Mouse (Mus musculus): ENCODE measurements around the gene Gpr3. TPM values are rescaled to one million over a fixed set of nuclear protein-coding genes. Genes with fewer than 3 reads are reported as not detected.
A peak's percentile ranks its signal among the peaks of the same experiment; 100 is the strongest.

The Gpr3 gene
- polyA plus RNA-seq, 1 experiment = not detected

DNA sequence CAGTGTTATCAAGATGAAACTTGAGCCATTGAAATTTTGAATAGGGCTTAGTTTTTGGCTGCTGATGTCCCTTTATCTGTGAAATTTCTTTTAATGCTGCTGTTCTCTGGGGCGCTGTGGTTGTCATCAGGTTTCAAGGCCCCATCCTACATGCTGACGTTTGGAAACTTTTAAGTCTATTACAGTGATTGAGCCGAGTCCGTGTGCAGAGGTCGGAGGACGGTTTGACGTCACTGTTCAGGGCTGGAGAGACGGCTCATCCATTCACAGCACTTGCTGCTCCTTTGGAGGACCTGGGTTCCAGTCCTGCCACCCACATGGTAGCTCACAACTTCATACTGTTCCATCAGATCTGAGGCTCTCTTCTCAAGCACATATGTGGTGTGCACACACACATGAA is 52.1 kb downstream of the Gpr3 start:
- H3K4me1 ChIP-seq (ENCODE audit: control insufficient read depth, insufficient read depth, low read length) = peaks cover 56% of the 10 kb centered on the region
- peak overlapping the region; percentile 56 for H3K27ac ChIP-seq (ENCODE audit: insufficient read depth, low read depth, low read length)
- no peak overlapping the region for H3K4me3 ChIP-seq (ENCODE audit: insufficient read depth, low read length)
- TF ChIP-seq CTCF (IDR thresholded peaks at IDR 0.05; ENCODE audit: low read depth, low read length) (no peak), POLR2A (IDR thresholded peaks at IDR 0.05; ENCODE audit: borderline replicate concordance, low read depth, low read length) (no peak)

- Histone ChIP-seq H3K27ac (ENCODE audit: insufficient read depth, low read depth, low read length) (peak overlapping the region; percentile 87), H3K4me3 (ENCODE audit: insufficient read depth, low read length) (peak overlapping the region; percentile 16; the same call in 1 of the 2 replicates), H3K4me1 (ENCODE audit: control insufficient read depth, insufficient read depth, low read length) (peaks cover 59% of the 10 kb centered on the region)
- TF ChIP-seq POLR2A (IDR thresholded peaks at IDR 0.05; ENCODE audit: borderline replicate concordance, low read depth, low read length) (no peak), CTCF (IDR thresholded peaks at IDR 0.05; ENCODE audit: low read depth, low read length) (no peak)
Observed at GRCm38 (mm10) chr4:133159646-133160045, 52.7 kb downstream of the Gpr3 start.

Other genes starting within 250 kb of the Gpr3 start
- 24.3 and 26.0 TPM in 2 replicates for gene Fgr, start 238.4 kb downstream of the Gpr3 start, polyA plus RNA-seq (2012; ENCODE audit: insufficient read depth, insufficient read length, missing spikeins)
- 5.5 and 8.7 TPM in 2 replicates for gene Ahdc1, start 201.3 kb downstream of the Gpr3 start, polyA plus RNA-seq (2012; ENCODE audit: insufficient read depth, insufficient read length, missing spikeins)
- 133 and 150 TPM in 2 replicates for gene Wasf2, start 82.0 kb downstream of the Gpr3 start, polyA plus RNA-seq (2012; ENCODE audit: insufficient read depth, insufficient read length, missing spikeins)
- not detected in 2 replicates for gene Cd164l2, start 405 bp downstream of the Gpr3 start, polyA plus RNA-seq (2012; ENCODE audit: insufficient read depth, insufficient read length, missing spikeins)
- gene Map3k6, start 28.3 kb upstream of the Gpr3 start, polyA plus RNA-seq (2012; ENCODE audit: insufficient read depth, insufficient read length, missing spikeins) = 1.2 and 1.6 TPM in 2 replicates
- not detected in 2 replicates for gene Sytl1, start 50.6 kb upstream of the Gpr3 start, polyA plus RNA-seq (2012; ENCODE audit: insufficient read depth, insufficient read length, missing spikeins)
- 36.1 and 40.8 TPM in 2 replicates for gene Tmem222, start 65.3 kb upstream of the Gpr3 start, polyA plus RNA-seq (2012; ENCODE audit: insufficient read depth, insufficient read length, missing spikeins)
- 30.5 TPM in 2 replicates for gene Wdtc1, start 140.9 kb upstream of the Gpr3 start, polyA plus RNA-seq (2012; ENCODE audit: insufficient read depth, insufficient read length, missing spikeins)
- gene Slc9a1, start 157.2 kb upstream of the Gpr3 start, polyA plus RNA-seq (2012; ENCODE audit: insufficient read depth, insufficient read length, missing spikeins) = 27.7 and 31.6 TPM in 2 replicates